Mouse (Mus musculus) monocyte, adult 59 days (primary cell): Measurements from ENCODE around the gene Eps8. TPM values are rescaled to one million over a fixed set of nuclear protein-coding genes. Genes with fewer than 3 reads are reported as not detected.

ENCODE experiments used
- total RNA-seq, 2 experiments: library from RNA; stranded (reverse); gene quantifications; one replicate each; pipeline ENCODE4 v1.2.4; 2023

Eps8 gene
- 10 to 100 TPM; 20.5 to 27.6 TPM for total RNA-seq

GRCm38 (mm10) chr6:137654776-137655175, at the start of gene Eps8:
TSS of gene Eps8 (minus strand) at chr6:137654876.

Other genes starting within 250 kb of the Eps8 start
- 10 to 100 TPM; 65.4 to 79.8 TPM for gene Strap, start 80.2 kb upstream of the Eps8 start, total RNA-seq
- gene Dera, start 99.7 kb upstream of the Eps8 start, total RNA-seq = 10 to 100 TPM; 24.1 to 25.1 TPM